Mouse (Mus musculus): ENCODE data around the gene Polm. TPM values are rescaled to one million over a fixed set of nuclear protein-coding genes. Genes with fewer than 3 reads are reported as not detected.

The Polm gene
- total and polyA plus RNA-seq, 3 experiments = 5.4 to 18.3 TPM; not detected in 1

DNA sequence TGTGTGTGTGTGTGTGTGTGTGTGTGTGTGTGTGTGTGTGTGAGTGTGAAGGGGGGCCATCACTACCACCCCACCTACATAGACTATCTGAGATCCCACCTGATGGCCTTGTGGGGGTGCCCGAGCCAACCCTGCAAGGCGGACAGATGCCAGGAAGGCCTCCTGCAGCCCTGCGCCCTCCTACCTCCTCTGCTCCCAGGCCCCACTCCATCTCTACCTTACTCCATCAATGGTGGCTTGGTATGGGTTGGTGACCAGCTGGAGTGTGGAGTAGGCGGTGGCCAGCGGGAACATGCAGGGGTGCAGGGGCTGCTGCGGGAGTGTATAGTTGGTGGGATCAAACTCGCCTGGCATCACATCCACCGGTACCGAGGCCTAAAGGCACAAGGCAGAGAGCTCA is 35.4 kb upstream of the Polm start:
- no peak for DNase-seq (ENCODE audit: low read depth, low spot score)
- Histone ChIP-seq H3K79me2 (ENCODE audit: control insufficient read depth, insufficient read depth, low read length, poor library complexity) (peaks cover 11% of the 10 kb centered on the region), H3K9me3 (replicated peaks; ENCODE audit: insufficient read depth, low read length) (no peaks in the 10 kb centered on the region), H3K36me3 (ENCODE audit: control insufficient read depth in 1 of 2, insufficient read depth in 2 of 2, low read length in 2 of 2) (peaks cover 0 to 3% of the 10 kb centered on the region in 2 experiments; a peak in 3 of 4 replicates), H3K4me3 (ENCODE audit: control insufficient read depth in 1 of 2, insufficient read depth in 1 of 2, low read depth in 2 of 2, low read length in 2 of 2) (no peak overlapping the region), H3K27ac (ENCODE audit: control insufficient read depth, low read depth, low read length) (no peak overlapping the region), H3K4me1 (ENCODE audit: control insufficient read depth in 1 of 2, insufficient read depth in 2 of 2, low read length in 2 of 2) (peaks cover 0 to 3% of the 10 kb centered on the region in 2 experiments; a peak in 1 of 4 replicates), H3K27me3 (ENCODE audit: control insufficient read depth in 1 of 2, insufficient read depth in 2 of 2, low read length in 2 of 2) (no peaks in the 10 kb centered on the region), H3K9ac (ENCODE audit: control insufficient read depth, low read depth, low read length, poor library complexity, severe bottlenecking) (no peak overlapping the region)
- no peak for TF ChIP-seq CHD1 (IDR thresholded peaks at IDR 0.05; ENCODE audit: low read depth, low read length)

GRCm38 (mm10) chr11:5872707-5873106 is 34.9 kb upstream of the Polm start:
- no peak overlapping the region for H3K4me3 ChIP-seq (ENCODE audit: control insufficient read depth in 1 of 2, insufficient read depth in 1 of 2, low read depth in 2 of 2, low read length in 2 of 2)
- no peaks in the 10 kb centered on the region for H3K27me3 ChIP-seq (ENCODE audit: control insufficient read depth in 1 of 2, insufficient read depth in 2 of 2, low read length in 2 of 2)
- no peak overlapping the region for H3K9ac ChIP-seq (ENCODE audit: control insufficient read depth, low read depth, low read length, poor library complexity, severe bottlenecking)
- no peak overlapping the region for H3K27ac ChIP-seq (ENCODE audit: control insufficient read depth, low read depth, low read length)
- no peak for TF ChIP-seq POLR2AphosphoS5 (IDR thresholded peaks at IDR 0.05; ENCODE audit: borderline replicate concordance, low read depth, low read length)
- no peak for TF ChIP-seq MXI1 (IDR thresholded peaks at IDR 0.05; ENCODE audit: low read depth, low read length)
- no peak for TF ChIP-seq MAZ (IDR thresholded peaks at IDR 0.05; ENCODE audit: low read depth, low read length)
- no peak for TF ChIP-seq E2F4 (IDR thresholded peaks at IDR 0.05; ENCODE audit: borderline replicate concordance, low read depth, low read length)
- TF ChIP-seq CHD2 (IDR thresholded peaks at IDR 0.05; ENCODE audit: low read length) = no peak
- no peak for TF ChIP-seq POLR2A (IDR thresholded peaks at IDR 0.05; ENCODE audit: control insufficient read depth in 1 of 2, insufficient read depth in 1 of 2, low read depth in 1 of 2, low read length in 2 of 2, poor library complexity in 1 of 2)
- no peak for TF ChIP-seq JUND (IDR thresholded peaks at IDR 0.05; ENCODE audit: low read depth, low read length)
- TF ChIP-seq MYB (IDR thresholded peaks at IDR 0.05; ENCODE audit: low read depth, low read length) = no peak
- no peak for TF ChIP-seq ZMIZ1 (IDR thresholded peaks at IDR 0.05; ENCODE audit: low read depth, low read length)
- TF ChIP-seq GATA1 (IDR thresholded peaks at IDR 0.05; ENCODE audit: low read depth, low read length) = no peak
- no peak for TF ChIP-seq MAX (IDR thresholded peaks at IDR 0.05; ENCODE audit: low read length)
- TF ChIP-seq ZKSCAN1 (IDR thresholded peaks at IDR 0.05; ENCODE audit: low read depth, low read length) = no peak
- TF ChIP-seq NRF1 (IDR thresholded peaks at IDR 0.05; ENCODE audit: insufficient read depth, low read depth, low read length, poor library complexity, severe bottlenecking) = no peak
- no peak for TF ChIP-seq GABPA (IDR thresholded peaks at IDR 0.05; ENCODE audit: low read depth, low read length)
- no peak for TF ChIP-seq ETS1 (IDR thresholded peaks at IDR 0.05; ENCODE audit: low read depth, low read length)
- TF ChIP-seq BHLHE40 (IDR thresholded peaks at IDR 0.05; ENCODE audit: borderline replicate concordance, low read depth, low read length) = no peak
- peaks cover 9% of the 10 kb centered on the region for H3K79me2 ChIP-seq (ENCODE audit: control insufficient read depth, insufficient read depth, low read length, poor library complexity)
- H3K4me1 ChIP-seq (ENCODE audit: control insufficient read depth in 1 of 2, insufficient read depth in 2 of 2, low read length in 2 of 2) = peaks cover 0 to 3% of the 10 kb centered on the region in 2 experiments; a peak in 1 of 4 replicates
- no peaks in the 10 kb centered on the region for H3K9me3 ChIP-seq (replicated peaks; ENCODE audit: insufficient read depth, low read length)
- peaks cover 0 to 3% of the 10 kb centered on the region in 2 experiments; a peak in 3 of 4 replicates for H3K36me3 ChIP-seq (ENCODE audit: control insufficient read depth in 1 of 2, insufficient read depth in 2 of 2, low read length in 2 of 2)
- DNase-seq (ENCODE audit: low read depth, low spot score) = no peak

Data from MEL (cell line).